ENCODE assay signal across 8 mouse cellular contexts in the genomic region with DNA sequence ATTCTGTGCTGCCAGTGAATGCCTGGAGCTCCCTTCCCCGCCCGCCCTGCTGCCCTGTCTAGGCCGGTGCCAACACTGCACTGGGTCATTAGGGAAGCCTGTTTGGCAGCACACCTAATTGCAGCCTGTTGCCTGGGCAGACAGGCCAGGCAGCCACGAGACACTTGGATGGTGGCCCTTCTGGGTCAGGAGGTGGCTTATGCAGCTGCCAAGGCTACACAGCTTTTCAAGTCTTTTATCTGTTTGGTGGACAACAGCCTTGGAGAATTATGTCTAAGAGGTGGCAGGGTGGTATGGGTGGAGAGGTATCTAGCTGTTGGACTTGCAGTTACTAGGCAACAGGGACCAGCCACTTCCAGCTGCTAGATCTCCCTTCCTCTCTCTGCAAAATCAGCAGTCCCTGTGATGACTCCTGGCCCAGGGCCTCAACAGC. TPM values are rescaled to one million over a fixed set of nuclear protein-coding genes. Genes with fewer than 3 reads are reported as not detected.
DNase-seq lines count a peak whose midpoint lies in the region; ATAC-seq lines count a peak whose summit lies in the region.

No protein-coding gene starts in this region.

- peak; percentile 47 for DNase-seq in midbrain, embryonic 11.5 days (ENCODE audit: low spot score, missing footprints)
- DNase-seq in midbrain, embryonic 10.5 days (ENCODE audit: low spot score): no peak
- DNase-seq in cerebellum, adult 9-11 months: peak; percentile 74
- peak; percentile 74 to 75 for DNase-seq in heart, adult 9 months (ENCODE audit: low spot score in 2 of 2)
- peak; percentile 30 to 57 for DNase-seq in layer of hippocampus, postnatal 25 days (ENCODE audit: extremely low spot score in 1 of 2, low spot score in 1 of 2)
- DNase-seq in thymus, postnatal 10 days (ENCODE audit: low spot score in 2 of 2): no peak
- DNase-seq in spleen, postnatal 14 days (ENCODE audit: low spot score in 2 of 2): no peak

- H3K4me1 ChIP-seq in midbrain, embryonic 11.5 days (ENCODE audit: control insufficient read depth, insufficient read depth, low read length): no peaks in the 10 kb centered on the region
- peaks cover 9% of the 10 kb centered on the region; the same call in 1 of the 2 replicates for H3K4me1 ChIP-seq in midbrain, embryonic 10.5 days
- 0 out of 2 replicates have a peak, but pooled peaks cover 6% of the 10 kb centered on the region for H3K4me1 ChIP-seq in neural tube, embryonic 13.5 days (replicated peaks)

- ATAC-seq in midbrain, embryonic 11.5 days (ENCODE audit: low FRiP score): no peak
- ATAC-seq in neural tube, embryonic 13.5 days (ENCODE audit: low read depth): peak; percentile 89

- H3K4me2 ChIP-seq in midbrain, embryonic 11.5 days: no peak overlapping the region
- H3K4me2 ChIP-seq in neural tube, embryonic 13.5 days: no peak overlapping the region

- H3K27ac ChIP-seq in midbrain, embryonic 11.5 days (ENCODE audit: low read depth, low read length): no peak overlapping the region
- no peak overlapping the region for H3K27ac ChIP-seq in midbrain, embryonic 10.5 days (replicated peaks)
- no peak overlapping the region for H3K27ac ChIP-seq in neural tube, embryonic 13.5 days (replicated peaks)

- WGBS in midbrain, embryonic 11.5 days: 88% methylated on average over 4 of the region's 4 CpGs
- WGBS in midbrain, embryonic 10.5 days: 86% methylated on average over 4 of the region's 4 CpGs
- 58% methylated on average over 4 of the region's 4 CpGs for WGBS in neural tube, embryonic 13.5 days

- no peaks in the 10 kb centered on the region for H3K36me3 ChIP-seq in midbrain, embryonic 11.5 days (ENCODE audit: control insufficient read depth, insufficient read depth, low read length)
- H3K36me3 ChIP-seq in midbrain, embryonic 10.5 days: no peaks in the 10 kb centered on the region
- no peaks in the 10 kb centered on the region for H3K36me3 ChIP-seq in neural tube, embryonic 13.5 days

- no peaks in the 10 kb centered on the region for H3K9me3 ChIP-seq in midbrain, embryonic 11.5 days (ENCODE audit: control insufficient read depth, low read length)
- H3K9me3 ChIP-seq in midbrain, embryonic 10.5 days (replicated peaks): no peaks in the 10 kb centered on the region
- no peaks in the 10 kb centered on the region for H3K9me3 ChIP-seq in neural tube, embryonic 13.5 days

- H3K27me3 ChIP-seq in midbrain, embryonic 11.5 days (ENCODE audit: control insufficient read depth, insufficient read depth, low read length): no peaks in the 10 kb centered on the region
- 0 out of 2 replicates have a peak, but pooled peaks cover 3% of the 10 kb centered on the region for H3K27me3 ChIP-seq in midbrain, embryonic 10.5 days (ENCODE audit: low read depth, poor library complexity, severe bottlenecking)
- H3K27me3 ChIP-seq in neural tube, embryonic 13.5 days: no peaks in the 10 kb centered on the region

- no peak overlapping the region for H3K9ac ChIP-seq in midbrain, embryonic 11.5 days (ENCODE audit: low read length)
- H3K9ac ChIP-seq in neural tube, embryonic 13.5 days: no peak overlapping the region

- H3K4me3 ChIP-seq in midbrain, embryonic 11.5 days (ENCODE audit: low read depth, low read length): no peak overlapping the region
- H3K4me3 ChIP-seq in midbrain, embryonic 10.5 days: no peak overlapping the region
- H3K4me3 ChIP-seq in neural tube, embryonic 13.5 days: no peak overlapping the region

RNA-seq across cellular contexts. Expression of a gene that starts 8.7 kb away (rescaled TPM):
- polyA plus RNA-seq in midbrain, embryonic 11.5 days (2014; fragmentation: Nextera tagmentation; extraction: Ambion mirVana): 15.8 and 17.0 TPM in 2 replicates
- polyA plus RNA-seq in midbrain, embryonic 10.5 days (2016; fragmentation: Nextera tagmentation; extraction: Ambion mirVana): 13.6 and 16.1 TPM in 2 replicates
- 1 to 10 TPM; 3.6 to 4.2 TPM for total RNA-seq in layer of hippocampus, postnatal 25 days (2021)
- 14.9 and 16.9 TPM in 2 replicates for polyA plus RNA-seq in neural tube, embryonic 13.5 days (2015; fragmentation: Nextera tagmentation; extraction: Ambion mirVana)

RNA-seq across cellular contexts. Expression of a gene that starts 39.2 kb away (rescaled TPM):
- polyA plus RNA-seq in midbrain, embryonic 11.5 days (2014; fragmentation: Nextera tagmentation; extraction: Ambion mirVana): 0.57 and 1.7 TPM in 2 replicates
- 0.39 and 0.49 TPM in 2 replicates for polyA plus RNA-seq in midbrain, embryonic 10.5 days (2016; fragmentation: Nextera tagmentation; extraction: Ambion mirVana)
- total RNA-seq in layer of hippocampus, postnatal 25 days (2021): 10 to 100 TPM; 20.6 to 25.0 TPM
- polyA plus RNA-seq in neural tube, embryonic 13.5 days (2015; fragmentation: Nextera tagmentation; extraction: Ambion mirVana): 1.8 and 2.1 TPM in 2 replicates

Comparison
In these comparisons a context has a peak if more than half of its experiments do, and no peak if none do; other contexts are left out.
1. DNase-seq: peak in midbrain, embryonic 11.5 days (single experiment), cerebellum, adult 9-11 months (single experiment), heart, adult 9 months (2 of 2) and layer of hippocampus, postnatal 25 days (2 of 2); none in midbrain, embryonic 10.5 days (single experiment), thymus, postnatal 10 days (0 of 2) and spleen, postnatal 14 days (0 of 2).